Mouse (Mus musculus): ENCODE measurements around the gene Gm9117.
"Not testable (repeated sequence)": the region's sequence is repeated elsewhere in the genome, so short reads cannot be mapped to it uniquely, and the experiment has no call there.

The Gm9117 gene

DNA sequence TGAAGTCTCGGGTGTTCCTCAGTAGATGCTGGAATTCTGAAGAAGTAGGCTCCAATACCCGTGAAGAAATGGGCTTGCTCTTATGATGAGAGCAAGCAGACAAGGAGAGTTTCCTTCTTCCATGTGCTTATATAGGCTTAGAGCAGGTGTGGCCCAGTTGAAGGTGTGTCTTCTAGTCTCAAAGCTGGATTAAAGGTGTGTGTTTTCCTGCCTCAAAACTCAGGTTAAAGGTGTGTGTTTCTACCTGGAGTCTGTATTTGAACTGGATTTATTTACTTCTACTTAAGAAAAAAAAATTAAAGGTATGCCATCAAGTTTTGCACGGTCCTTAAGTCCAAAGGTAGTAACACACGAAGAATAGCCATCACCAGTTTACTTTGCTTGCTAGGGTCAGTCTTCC is at the start of gene Gm9117:
Gm9117 (minus strand) TSS at position 101 of the 400 bp plus-strand sequence.
- DNase-seq, result not testable (repeated sequence)

DNA sequence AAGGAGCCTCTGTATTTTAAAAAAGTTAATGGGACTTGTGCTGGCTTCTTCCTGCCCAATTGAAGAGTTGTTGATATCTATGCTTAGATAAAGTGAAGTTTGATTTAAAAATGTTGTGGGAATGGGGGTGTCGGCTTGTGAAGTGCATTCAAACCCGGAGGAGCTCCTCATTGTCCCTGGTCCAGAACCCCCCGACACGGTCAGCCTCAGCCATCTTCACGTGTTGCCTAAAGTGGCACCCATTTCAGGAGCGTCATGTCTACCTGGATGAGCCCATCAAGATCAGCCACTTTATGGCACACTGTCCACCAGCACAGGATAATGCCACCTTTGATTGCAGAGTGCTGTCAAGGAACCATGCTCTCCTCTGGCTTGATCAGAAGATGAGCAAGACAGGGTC is 25.6 kb upstream of the Gm9117 start:
- DNase-seq, result not testable (repeated sequence)

DNA sequence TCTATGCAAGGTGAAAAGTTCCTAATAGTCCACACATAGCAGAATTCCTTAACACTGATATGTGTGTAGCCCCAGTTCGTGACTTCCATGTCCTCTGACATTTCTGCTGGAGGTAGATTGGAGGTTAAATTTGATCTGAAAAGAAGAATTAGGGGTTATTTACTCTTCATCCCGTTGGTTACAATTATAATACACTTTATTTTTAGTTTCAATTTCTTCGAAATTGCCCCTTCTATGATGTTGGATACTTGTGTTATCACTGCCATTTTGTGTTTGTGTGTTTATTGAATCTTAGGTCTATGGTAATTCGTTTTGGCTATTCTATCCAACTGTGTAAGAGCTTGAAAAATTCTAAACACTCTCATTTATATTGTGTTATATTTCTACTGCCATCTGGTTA is 17.9 kb upstream of the Gm9117 start, which contains the start of gene Tdpoz5:
Tdpoz5 (minus strand) TSS at position 101 of the 400 bp plus-strand sequence.
- DNase-seq, result not testable (repeated sequence)

DNA sequence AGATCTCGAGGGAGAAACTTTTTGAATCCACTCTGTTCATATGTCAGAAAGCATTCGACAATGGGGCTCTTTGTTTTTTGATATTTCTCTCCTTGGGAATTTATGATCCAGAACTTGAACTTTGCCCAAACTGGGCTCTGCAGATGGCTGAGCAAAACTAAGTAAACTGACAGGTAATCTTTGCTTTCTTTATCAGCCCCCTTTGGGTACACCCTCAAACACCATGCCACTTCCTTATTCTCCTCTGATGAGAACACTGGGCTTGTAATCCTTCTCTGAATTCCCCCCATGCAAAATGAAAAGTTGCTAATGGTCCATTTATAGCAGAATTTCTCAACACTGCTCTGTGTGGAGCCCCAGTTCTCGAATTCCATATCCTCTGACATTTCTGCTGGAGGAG is 5.0 kb downstream of the Gm9117 start:
- not testable (repeated sequence) for DNase-seq
